Mouse (Mus musculus): Measurements from ENCODE around the gene Vps45.

Gene Vps45

DNA sequence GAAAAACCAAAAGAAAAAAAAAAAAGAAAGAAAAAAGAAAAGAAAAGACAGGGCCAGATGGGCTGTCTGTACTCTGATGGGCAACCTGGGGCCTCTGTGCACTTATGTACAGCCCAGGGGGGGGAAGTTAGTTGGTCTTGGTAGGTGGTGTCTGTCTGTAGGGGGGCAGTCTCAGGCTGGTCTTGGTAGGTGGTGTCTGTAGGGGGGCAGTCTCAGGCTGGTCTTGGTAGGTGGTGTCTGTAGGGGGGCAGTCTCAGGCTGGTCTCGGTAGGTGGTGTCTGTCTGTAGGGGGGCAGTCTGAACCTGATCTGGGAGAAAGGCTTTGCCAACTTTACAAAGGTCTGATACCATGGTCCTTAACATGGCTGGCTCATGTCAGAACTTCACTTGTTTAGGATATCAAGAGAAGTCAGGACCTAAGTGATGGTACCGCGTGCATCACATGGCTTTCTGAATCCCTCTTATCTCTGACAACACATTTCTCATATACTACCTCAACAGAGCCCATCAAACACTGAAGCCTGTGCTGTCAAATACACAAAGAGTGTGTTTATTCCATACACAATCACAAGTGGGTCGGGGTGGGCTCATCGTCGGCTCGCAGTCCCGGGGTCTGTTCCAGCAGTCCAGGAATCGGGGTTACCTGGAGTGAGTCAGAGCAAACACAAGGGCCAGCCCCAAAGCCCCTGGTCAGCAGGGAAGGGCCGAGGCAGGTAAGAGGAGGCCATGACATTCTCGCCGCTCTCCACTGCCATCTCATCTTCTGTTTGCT lies 58.8 kb downstream of the Vps45 start:
- in situ Hi-C loops (cut with MboI; ENCODE audit: low sequenced_read_pairs) = no loop called here

DNA sequence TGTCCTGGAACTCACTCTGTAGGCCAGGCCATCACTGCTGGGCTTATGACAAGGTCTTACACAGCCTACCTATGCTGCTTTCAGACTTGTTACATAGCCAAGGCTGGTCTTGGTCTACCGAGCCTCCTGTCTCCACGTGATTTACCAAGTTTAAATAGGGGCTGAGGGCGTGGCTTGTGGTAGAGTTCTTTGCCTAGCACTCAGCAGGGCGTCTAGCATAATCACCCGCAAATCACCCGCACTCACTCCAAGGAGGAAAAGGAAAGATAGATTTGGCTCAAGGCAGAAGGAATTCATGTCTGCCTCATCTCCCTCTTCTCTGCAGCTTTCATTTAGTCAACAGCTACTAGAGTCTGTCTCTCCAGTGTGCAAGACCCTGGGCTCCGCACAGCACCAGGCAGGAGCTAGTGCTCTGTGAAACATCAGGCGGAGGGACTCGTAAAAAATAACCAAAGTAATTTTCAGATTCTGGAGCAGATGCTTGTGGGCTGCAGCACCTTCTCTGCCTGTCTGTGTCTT lies 61.0 kb downstream of the Vps45 start:
- in situ Hi-C loops (cut with MboI; ENCODE audit: low sequenced_read_pairs) = no loop called here

DNA sequence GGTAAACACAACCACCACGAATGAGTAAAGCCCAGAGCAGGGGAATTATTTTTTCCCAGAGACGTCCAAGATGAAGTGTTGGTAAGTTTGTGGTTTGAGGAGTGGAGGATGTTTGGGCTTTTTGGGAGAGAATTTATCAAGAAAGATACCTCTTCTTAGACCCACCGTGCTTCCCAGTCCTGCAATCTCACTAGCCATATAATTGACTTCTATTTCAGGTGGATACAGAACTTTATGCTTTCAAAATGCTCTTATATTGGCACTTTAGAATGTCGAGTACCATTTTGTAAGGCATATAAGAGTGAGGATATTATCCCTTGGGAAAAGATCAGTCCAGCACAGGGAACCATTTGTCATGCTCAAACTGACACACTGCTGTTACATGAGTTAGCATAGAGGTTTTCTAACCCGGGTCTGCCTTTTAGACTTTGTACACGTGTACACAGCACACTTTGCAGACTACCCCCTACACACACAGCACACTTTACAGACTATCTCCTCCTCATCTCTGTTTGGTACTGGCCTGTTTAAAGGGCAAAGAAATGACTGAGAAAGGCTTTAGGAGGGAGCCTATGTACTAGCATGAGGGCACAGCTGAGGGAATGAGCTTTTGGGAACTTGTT lies 61.7 kb downstream of the Vps45 start:
- in situ Hi-C loops (cut with MboI; ENCODE audit: low sequenced_read_pairs) = no loop called here

DNA sequence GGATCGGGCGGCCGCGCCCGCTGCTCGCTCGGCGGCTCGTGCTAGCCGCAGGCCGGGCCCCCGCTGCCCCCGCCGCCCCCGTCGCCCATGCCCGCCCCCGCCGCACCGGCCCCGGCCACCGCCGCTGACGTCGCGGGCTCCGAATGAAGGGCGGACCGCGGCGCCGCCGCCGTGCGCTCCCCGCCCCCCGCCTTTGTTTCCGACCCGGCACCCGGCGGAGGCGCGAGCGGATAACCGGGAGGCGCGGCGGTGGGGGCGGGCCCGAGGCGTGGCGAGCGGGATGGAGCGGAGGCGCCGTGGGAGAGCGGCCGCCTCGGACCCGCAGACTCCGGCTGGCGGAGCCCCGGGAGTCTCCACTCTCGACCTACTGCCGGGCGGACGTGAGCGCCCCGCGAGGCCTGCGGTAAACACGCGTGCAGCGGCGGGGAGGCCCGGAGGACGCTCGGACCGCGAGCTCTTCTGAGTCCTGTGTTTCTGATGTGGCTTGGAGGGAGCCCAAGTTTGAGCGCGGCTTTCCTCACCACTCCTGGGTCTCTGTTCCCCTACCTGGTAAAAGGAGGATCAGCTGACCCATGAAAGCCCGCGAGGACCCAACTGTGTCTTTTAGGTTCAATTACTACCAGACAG lies 62.4 kb downstream of the Vps45 start, which contains the start of gene Plekho1:
Gene Plekho1, minus strand, starts transcription at position 200 of the 627 bp plus-strand sequence.
- in situ Hi-C loops (cut with MboI; ENCODE audit: low sequenced_read_pairs) = no loop called here

DNA sequence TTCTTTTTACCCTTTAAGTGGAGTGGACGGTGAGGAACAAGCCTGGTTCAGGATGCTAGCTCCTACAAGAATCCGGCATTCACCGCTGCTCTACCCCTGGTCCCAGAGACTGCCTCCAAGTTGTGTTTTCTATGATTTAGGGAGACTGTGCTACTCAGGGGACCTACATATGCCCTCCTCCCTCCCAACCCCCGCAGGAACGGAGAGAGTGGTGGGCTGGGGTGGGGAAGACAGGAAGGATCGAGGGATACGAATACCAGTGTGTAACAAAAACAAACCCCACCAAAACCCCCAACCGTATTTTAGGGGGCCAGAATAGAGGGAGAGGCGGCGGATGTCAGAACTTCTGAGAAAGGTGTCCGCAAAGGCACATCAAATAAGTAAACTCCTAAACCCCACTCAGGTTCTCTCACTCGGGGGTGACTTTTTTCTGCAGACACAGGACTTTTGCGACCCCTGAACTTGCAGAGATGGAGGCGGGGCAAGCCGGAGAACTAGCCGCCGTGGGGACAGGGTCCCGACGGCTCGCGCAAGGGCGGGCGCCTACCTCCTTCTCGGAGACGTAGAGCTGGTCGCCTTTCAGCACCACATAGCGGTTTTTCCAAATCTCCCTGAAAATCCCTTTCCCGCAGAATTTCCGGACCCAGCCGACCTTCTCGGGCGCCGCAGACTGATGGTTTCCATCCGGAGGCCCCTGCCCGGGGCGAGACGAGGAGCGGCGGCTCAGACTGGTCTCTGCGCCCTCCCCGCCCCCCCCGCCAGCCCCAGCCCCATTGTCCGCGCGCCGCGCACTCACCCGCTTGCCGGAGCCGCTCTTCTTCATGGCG lies 63.1 kb downstream of the Vps45 start:
- in situ Hi-C loops (cut with MboI; ENCODE audit: low sequenced_read_pairs) = no loop called here

DNA sequence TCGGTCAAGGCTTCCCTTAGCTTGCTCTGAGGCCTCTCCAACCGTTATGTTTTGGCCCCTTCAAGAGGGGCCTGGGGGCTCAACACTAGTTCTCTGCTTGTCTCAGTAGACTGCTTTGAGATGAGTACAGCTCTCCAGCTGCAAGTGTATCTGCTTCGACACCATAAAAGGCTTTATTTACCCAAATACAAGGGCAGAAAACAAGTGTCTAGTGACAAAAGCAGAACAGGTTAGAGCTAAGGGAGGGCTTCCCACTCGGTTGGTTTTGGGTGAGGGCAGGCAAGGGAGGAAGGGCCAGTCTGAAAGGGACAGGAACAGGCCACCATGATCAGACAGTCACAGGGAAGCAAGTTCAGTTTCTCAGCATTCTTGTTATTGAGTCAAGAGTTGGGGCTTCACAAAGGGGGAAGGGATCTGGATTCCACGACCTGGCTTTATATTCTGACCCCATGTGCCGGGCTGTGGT lies 63.9 kb downstream of the Vps45 start:
- in situ Hi-C loops (cut with MboI; ENCODE audit: low sequenced_read_pairs) = no loop called here

DNA sequence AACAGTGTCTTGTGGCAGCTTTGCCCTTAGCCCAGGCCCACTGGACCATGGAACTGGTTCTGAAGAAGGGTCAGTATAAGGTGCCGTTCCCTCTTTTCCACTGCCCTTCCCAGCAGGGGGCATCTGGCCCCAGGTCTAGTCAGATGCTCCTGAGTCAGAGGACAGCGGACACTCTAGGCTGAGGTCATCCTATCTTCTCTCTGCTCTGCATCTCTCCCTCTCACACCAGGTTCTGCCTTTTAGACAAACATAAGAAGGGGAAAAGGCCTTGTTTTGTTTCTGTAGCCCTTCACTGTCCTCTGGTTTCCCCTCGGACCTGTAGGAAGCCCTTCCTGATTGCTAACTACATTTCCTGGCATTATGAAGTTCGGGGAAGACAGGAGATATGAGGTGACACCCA lies 64.4 kb downstream of the Vps45 start:
- in situ Hi-C loops (cut with MboI; ENCODE audit: low sequenced_read_pairs) = no loop called here

DNA sequence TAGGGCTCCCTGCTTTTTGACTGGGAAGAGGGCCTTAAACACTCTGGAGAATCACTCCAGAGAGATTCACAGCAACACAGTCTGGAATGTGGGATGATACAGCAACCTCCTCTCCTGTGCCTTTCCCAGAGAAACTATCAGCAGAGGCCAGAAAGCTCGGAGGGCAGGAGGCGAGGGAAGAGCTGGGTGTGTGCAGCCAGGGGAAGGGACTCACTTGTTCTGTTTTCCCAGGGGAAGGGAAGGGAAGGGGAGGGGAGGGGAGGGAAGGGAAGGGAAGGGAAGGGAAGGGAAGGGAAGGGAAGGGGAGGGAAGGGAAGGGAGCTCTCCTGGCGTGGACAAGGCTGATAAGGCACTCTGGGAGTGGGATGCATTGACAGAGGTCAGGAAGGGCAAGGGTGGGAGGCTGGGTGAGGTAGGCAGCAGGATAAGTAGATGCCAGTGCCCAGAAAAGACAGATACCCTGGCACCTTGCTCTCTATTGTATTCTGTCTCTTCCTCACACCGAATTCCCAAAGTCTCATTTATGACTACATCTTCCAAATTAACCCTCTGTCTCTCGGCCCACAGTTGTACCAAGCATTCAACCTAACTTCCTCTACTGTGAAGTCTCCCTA lies 65.2 kb downstream of the Vps45 start:
- in situ Hi-C loops (cut with MboI; ENCODE audit: low sequenced_read_pairs) = no loop called here

DNA sequence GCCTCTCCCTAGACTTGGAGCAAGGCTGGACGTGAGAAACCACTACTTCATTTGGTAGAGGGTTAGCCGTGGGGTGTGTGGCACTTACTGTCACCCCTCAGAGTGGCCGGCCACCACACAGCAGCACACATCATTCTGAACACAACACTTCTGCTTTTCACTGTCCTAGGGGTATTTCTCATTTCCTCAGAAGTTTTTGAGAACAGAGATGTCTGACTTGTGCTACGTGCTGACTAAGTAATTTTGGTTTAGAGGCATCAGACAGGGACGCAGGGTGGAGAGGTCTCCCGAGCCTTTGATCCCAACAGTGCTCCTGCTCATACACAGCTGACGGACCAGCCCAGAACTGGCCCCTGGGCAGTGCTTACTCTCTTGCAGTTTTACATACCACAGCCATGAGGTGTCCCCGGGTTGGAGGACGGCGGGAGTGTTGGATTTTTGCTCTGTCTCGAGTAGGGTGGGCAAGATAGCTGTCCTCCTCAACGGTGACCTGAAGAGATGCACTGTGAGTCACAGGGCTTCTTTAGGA lies 67.8 kb downstream of the Vps45 start:
- in situ Hi-C loops (cut with MboI; ENCODE audit: low sequenced_read_pairs) = no loop called here

DNA sequence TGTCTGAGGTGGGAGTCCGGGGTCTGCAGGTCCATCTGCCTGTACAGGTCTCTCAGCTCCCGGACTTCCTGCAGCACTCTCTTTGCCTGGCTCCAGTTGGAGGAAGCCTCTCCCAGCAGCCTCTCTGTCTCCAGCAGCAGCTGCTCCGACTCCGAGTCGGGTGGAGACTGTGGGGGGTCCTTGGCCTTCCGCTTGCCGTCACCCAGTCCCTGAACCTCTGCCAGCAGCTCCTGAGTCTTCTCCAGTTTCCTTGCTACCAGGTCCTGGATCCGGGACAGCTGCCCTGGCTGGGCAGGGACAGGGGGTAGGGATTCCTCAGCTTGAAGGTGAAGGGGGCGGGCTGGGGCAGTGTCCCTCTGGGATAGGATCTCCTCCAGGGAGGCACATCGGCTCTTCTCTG lies 69.3 kb downstream of the Vps45 start:
- in situ Hi-C loops (cut with MboI; ENCODE audit: low sequenced_read_pairs) = no loop called here

DNA sequence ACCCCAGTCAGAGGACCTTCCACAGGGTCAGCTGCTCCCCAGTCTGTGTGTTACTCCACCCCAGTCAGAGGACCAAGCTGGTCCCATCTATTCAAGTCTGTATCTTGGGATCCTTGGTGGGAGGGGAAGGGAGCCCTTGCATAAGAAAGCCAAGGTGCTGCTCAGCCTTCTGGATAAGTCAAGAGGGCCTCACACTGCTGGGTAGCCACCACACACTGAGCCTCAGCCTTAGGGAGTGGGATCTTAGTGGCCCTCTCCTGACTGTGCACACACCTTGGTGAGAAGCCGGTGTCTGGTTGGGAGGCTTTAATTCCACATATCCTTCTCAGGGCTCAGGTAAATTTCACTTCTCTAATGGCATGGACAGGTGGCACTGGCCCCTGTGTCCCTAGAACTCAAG lies 70.1 kb downstream of the Vps45 start:
- in situ Hi-C loops (cut with MboI; ENCODE audit: low sequenced_read_pairs) = no loop called here

DNA sequence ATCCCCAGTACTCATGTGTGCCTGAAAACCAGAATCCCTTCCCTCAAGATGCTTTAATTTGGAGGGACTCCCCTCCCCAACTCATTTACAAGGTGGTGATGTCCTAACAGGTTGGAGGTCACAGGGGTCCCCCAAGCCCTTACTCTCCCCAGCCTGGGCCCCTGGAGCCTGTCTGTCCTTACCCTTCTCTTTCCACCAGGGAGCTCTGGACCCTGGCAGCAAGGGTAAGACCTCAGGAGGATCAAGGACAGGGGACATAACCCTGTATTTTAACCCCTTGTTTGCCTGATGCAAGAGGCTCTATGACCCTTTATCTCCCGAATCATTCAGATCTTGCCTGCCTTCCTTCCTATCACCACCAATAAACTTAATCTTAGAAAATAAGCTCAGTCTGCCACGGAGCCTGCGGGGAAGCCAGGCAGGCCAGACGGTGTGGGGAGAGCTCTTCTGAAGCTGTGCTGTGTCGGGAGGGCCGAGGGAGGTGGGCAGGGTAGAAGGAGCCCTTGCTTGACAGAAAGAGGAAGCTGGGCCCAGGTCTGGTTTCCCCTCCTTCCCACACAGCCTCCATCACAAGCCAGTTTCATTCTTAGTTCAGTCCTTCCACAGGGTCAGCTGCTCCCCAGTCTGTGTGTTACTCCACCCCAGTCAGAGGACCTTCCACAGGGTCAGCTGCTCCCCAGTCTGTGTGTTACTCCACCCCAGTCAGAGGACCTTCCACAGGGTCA lies 70.7 kb downstream of the Vps45 start:
- in situ Hi-C loops (cut with MboI; ENCODE audit: low sequenced_read_pairs) = no loop called here

DNA sequence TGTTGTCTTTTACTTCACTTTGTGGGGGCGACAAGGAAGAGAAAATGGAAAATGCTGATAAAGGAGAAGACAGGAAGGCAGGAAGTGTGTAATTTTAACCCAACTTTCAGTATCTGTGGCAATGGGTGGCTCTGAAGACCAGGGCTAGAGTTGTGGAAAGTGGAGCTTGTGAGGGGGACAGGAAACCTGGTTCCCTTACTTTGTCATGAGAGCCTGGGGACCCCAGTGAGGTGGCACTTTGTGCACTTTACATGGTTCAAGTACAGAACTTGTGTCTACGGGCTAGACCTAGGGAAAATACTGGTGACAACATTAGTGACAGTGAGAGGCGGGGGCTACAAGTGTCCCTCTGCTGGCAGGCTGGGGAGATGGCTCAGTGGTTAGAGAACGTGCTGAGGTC lies 71.3 kb downstream of the Vps45 start:
- in situ Hi-C loops (cut with MboI; ENCODE audit: low sequenced_read_pairs) = no loop called here

DNA sequence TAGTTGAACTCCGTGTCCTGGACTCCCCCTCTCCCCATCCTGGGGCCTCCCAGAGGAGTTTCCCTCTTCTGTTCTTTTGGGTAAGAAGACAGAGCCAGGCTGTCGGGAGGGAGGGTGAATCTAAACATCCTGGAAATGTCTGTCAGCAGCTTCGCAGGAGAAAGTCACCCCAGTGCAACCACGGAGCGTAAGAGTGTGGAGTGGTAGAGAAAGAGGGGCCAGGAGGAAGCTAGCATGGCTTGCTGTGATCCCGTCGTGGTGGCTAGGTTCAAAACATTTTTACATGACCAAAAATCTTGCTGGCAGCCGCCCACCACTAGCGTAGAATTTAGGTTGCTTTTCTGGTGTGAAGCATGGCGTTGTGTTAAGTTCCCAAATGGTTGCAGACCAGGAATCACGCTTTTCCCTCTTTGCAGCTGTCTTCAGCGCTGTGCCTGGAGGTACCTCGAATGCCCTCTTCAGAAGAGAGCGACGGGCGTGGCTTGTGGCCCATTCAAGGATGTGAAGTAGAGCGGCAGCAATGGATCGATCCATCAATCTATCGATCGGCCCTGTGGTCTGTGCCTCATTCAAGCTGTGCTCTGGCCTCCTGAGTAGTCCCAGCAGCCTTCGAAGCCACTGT lies 72.2 kb downstream of the Vps45 start:
- in situ Hi-C loops (cut with MboI; ENCODE audit: low sequenced_read_pairs) = no loop called here

DNA sequence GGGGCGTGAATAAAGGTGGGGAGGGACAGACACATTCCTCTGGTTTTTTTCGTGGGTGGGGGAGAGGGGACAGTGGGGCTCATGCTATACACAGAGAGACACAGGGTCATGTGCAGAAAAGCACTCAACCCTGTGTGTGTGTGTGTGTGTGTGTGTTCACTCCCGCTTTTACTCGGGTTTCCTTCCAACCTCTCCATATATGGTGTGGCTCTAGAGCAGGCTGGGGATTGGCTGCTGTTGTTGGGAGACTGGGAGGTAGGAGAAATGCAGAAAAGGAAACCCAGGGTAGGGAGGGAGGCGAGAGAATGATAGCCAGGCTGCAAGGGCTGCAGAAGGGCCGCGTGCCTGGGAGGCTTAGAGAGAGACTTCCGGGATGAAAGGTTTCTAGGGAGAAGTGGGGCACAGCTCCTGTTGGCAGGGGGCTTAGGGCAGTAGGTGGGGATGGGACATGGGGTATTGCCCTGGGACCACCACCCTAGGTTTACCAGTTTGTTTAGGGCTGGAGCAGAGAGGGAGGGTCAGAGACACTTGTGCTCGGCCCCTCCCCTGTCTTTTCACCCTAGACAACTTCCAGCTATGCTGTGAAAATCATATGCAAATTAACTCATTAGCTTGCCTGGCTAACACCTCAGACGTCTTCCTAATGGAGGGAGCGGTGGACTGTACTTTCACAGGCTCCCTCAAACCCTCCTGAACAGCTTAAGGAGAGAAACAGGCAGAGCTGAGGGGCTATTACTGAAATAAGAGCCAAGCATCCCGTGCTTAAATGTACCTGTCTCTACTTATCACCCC lies 72.9 kb downstream of the Vps45 start:
- in situ Hi-C loops (cut with MboI; ENCODE audit: low sequenced_read_pairs) = no loop called here

DNA sequence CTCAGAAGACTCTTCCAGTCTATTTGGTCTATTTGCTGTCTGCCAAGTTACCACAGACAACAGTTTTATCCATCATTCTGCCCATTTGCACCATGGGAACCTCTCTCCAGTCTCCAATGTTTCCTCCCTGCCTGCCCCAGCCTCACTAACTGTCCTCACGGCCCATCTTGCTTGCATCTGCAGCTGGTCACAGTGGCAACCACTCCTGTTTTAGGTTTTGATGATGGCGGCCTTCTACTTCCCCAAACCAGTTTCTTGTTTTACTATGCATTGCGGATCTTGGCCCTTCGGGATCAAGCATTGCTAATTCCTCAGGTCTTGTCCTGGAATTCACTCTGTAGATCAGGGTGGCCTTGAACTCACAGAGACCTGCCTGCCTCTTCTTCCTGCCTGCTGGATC lies 76.1 kb downstream of the Vps45 start:
- in situ Hi-C loops (cut with MboI; ENCODE audit: low sequenced_read_pairs) = no loop called here

DNA sequence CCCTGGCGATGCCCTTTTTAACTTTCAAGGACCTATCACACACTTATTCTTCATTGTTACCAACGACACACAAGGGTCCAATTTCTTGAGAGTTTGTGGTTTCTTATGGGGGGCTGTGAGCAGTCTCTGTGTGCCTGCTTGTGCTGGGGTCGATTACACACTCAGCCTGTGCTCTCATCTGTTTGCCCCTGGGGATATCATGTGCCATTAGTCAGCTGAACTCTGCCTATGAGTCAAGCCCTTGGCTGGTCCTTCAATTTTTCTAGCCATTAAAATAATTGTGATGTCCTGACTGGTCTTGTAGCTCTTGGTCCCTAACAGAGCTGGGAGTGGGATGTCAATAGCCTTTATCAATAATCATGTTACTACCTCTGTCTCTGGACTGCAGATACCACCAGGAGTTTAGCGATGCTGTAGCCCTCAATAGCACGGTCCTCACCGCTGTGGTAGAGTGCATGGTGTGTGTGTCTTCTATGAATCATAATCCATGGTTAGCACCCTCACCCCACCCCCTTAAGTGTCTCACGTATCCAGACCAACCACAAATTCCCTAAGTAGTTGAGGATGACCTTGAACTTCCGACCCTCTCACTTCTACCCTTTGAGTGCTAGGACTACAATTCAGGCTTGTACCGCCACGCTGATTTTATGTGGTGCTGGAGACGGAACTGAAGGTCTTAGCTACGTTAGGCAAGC lies 77.8 kb downstream of the Vps45 start:
- in situ Hi-C loops (cut with MboI; ENCODE audit: low sequenced_read_pairs) = no loop called here

DNA sequence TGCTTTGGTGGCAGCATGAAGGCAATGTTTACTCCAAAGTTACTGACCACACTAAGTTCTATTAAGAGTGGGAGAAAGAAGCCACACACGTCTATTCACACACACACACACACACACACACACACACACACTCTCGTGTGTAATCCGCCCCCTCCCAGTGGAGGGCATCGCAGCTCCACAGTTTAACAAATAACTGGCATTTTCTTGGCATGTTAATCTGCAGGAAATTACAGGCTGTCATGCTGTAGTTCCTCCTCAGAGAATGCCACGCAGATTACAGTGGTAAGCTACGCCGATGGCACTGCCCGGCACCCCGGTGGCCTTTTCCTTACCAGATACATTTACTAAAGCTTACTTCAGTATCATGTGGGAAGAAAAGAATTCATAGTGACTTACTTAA lies 80.0 kb downstream of the Vps45 start:
- in situ Hi-C loops (cut with MboI; ENCODE audit: low sequenced_read_pairs) = no loop called here

Measured in CH12F3 (cell line).